Mouse (Mus musculus) fat pad, adult 2 months (tissue): ENCODE measurements around the gene Pla2g3.

Experiments used
- DNase-seq: peaks from one replicate; pipeline ENCODE4 v3.0.0-alpha.2; 2011; ENCODE audit warnings: low read depth, low spot score; ENCODE audit errors: extremely low read depth

Gene Pla2g3

DNA sequence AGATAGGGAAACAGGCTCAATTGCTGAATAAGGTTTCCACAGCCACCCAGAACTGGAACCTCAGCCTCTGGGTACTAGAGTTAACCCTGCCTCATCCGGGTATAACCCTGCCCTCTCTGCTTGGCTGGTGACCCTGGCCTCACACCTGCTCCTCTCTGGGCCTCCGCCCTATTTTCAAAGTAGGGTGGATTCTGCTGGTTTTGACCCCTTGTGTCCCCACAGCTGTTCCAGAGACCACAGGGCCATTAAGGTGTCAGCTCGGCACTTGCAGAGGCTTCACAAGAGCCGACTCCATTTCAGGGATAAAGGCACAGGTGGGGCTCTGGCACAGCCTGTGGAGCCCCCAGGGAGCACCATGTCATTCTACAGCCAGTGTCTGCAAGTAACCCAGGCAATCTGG lies 4.7 kb downstream of the Pla2g3 start:
- DNase-seq = no peak

DNA sequence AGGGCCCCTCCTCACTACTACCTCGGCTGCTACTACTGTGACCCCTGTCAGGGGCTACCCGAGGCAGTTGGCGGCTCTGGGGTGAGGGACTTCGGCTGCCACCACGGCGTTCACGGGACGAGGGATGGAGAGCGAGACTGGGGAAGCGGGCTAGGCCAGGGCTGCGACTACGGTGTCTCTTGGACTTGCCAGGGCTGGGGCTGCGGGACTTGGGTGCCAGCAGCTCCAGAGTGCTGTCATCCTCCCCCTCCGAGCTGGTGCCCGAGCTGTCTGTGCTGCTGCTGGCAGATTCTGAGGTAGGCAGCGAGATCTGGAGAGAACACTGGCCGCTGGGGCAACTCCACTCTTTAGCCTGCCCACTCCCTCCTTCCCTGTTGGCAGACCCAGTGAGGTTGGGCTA lies 6.8 kb downstream of the Pla2g3 start:
- DNase-seq = no peak

GRCm38 (mm10) chr11:3495496-3495895 lies 7.4 kb downstream of the Pla2g3 start:
- no peak for DNase-seq

DNA sequence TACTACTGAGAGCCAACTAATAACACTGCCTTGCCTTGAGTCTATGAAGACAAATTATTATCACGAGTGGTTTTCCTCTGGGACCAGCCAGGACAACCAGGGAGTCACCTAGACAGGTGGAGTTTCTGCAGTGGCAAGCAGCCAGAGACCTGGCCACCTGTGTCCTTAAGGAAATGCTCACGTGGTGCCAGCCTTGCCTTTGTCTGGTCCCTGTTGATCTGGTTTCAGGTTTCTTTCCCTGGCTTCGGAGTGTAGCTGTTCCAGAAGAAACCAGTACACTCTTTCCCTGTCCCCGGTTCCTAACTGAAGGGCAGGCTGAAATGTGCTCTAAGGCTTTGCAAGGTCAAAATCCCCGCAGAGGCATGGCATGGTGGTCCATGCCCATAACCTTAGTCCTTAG lies 8.7 kb downstream of the Pla2g3 start:
- DNase-seq = no peak

GRCm38 (mm10) chr11:3497296-3497695 lies 9.2 kb downstream of the Pla2g3 start:
- DNase-seq = no peak

- no peak for DNase-seq
Measured at GRCm38 (mm10) chr11:3502057-3502456, 14.0 kb downstream of the Pla2g3 start.

GRCm38 (mm10) chr11:3502459-3503072 lies 14.5 kb downstream of the Pla2g3 start:
- no peak for DNase-seq

GRCm38 (mm10) chr11:3503755-3504693 lies 15.9 kb downstream of the Pla2g3 start:
- DNase-seq = no peak

GRCm38 (mm10) chr11:3508226-3508625 lies 20.1 kb downstream of the Pla2g3 start:
- DNase-seq = no peak

DNA sequence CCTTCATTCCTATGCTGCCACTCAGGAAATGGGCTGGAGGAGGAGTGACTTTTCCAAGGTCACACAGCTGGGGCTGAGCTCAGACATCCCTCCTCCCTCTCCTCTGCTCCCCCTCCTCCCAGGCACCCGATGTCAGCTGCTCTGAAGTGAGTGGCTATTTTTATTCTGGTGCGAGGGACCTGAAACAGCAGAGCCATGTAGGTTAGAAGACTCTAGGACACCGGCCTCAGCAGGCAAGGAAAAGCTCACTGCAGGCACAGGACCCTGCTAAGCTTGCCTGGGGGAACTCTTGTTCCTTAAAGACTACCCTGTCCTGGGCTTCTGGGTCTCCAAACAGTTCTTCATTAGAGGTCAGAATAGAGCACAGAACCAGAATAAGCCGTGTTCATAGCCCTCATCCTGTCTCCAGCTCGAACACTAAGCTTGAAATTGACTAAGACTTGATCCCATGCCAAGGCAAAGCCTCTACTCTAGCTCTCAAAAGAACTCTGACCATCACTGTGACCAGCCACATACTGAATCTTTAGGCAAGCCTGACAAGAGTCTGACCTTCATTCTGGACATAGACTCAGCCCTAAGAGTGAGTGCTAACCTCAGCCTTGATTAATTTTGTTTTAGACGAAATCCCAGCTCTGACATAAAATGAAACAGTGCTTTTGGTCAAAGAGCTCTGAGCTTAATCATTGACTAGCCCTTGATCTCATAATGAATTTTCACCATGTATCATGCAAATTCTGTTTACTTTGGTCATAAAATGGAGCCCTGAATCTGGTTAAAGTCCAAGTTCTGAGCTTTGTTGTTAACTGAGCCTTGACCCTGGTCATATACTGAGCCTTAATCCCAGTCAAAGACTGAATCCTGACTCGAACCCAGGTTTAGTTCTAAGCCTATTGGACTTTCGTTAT lies 21.3 kb downstream of the Pla2g3 start:
- no peak for DNase-seq

- DNase-seq = no peak
Measured at GRCm38 (mm10) chr11:3510321-3510720, 22.2 kb downstream of the Pla2g3 start.

- no peak for DNase-seq
Measured at GRCm38 (mm10) chr11:3513291-3513690, 25.2 kb downstream of the Pla2g3 start.

- DNase-seq = no peak
Measured at GRCm38 (mm10) chr11:3514529-3515054, 26.5 kb downstream of the Pla2g3 start, which contains the start of gene Selenom. Selenom (plus strand) TSS chr11:3514684.

- DNase-seq = no peak
Measured at GRCm38 (mm10) chr11:3515216-3515615, 27.1 kb downstream of the Pla2g3 start.

GRCm38 (mm10) chr11:3515637-3516036 lies 27.6 kb downstream of the Pla2g3 start:
- DNase-seq = no peak

DNA sequence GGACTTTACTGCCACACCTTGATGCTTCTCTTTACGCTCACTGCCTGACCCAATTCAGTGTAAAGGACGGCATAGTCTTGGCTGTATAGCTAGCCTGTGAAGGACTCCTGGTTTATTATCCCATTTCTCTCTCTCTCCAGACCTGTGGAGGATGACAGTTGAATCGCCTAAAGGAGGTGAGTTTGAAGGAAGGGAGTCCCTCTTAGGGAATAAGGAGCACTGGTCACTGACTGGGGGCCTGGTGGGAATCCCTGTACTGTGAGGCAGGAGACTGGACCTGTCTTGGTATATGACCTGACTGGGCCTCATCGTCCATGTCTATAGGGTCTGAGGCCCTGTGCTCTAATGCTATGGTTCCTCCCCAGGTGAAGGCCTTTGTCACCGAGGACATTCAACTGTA lies 28.0 kb downstream of the Pla2g3 start:
- DNase-seq = no peak

DNA sequence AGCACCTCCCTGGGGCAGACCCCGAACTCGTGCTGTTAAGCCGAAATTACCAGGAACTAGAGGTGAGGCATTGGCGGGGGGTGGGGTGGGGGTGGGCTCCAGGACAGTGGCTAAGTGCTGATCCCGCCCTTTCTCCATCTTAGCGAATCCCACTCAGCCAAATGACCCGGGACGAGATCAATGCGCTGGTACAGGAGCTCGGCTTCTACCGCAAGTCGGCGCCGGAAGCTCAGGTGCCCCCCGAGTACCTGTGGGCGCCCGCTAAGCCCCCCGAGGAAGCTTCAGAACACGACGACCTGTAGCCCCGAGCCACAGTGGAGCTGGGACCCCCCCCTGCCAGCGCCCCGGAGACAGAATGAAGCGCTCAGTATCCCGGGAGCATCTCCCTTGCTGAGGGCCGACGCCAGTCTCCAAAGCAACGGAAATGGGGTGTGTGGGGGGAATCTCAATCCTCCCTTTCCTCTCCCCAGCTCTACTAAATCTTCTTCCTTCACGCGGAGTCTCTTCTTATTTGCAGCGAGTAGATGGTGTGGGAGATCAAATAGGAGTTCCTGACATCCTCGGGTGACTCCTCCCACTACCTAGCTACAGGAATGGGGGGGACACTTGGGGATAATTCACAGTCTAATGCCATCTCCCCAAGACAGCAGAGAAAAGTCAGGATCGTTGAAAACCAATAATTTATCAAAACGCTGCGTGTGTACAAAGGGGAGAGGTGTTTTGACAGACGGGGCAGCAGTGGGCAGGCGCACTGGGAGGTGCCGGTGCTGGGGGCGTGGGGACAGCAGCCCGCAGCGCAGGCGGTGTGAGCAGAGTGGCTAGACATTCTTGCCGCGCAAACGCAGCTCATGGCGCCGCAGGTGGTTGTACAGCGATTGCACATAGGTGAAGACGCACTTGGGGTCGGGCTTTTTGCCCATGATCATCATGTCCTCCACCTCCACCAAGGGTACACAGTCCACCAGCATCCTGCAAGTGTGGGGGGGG lies 29.1 kb downstream of the Pla2g3 start:
- DNase-seq = no peak

GRCm38 (mm10) chr11:3517846-3518732 lies 30.0 kb downstream of the Pla2g3 start:
- no peak for DNase-seq
